Comparison of ENCODE assay signal across 24 mouse cellular contexts in the genomic region with DNA sequence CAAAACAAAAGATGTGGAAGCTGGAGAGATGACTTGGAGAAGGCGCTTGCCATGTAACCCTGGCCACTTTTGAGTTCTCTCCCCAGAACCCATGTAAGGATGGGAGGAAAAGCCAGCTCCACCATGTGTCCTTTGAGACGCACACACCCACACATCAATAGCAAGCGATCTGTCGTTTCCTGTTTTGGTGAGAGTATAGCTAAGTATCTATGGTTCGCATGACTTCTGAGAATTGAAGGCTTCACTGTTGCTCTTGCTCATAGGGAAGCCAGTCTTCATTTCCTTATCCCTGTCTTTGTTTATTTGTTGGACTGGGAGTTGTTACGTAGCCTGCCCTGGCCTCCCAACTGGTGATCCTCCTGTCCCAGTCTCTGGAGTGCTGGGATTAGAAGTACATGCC. TPM values are rescaled to one million over a fixed set of nuclear protein-coding genes. Genes with fewer than 3 reads are reported as not detected.
DNase-seq lines count a peak whose midpoint lies in the region; ATAC-seq and TF ChIP-seq lines count a peak whose summit lies in the region.
"Had no signal": no experiment of that assay in that cellular context is flagged by ENCODE, and none has a peak within 500 bp of the region (broad histone marks: within the 10 kb centered on the region; RNA-seq: fewer than 3 reads in every experiment).

No protein-coding gene starts in this region.

- WGBS in thymus, adult 2 months, result 91% methylated on average over 6 of the region's 6 CpGs
- 91% methylated on average over 6 of the region's 6 CpGs for WGBS in midbrain, postnatal 0 days

- peak overlapping the region; percentile 59; the same call in 1 of the 2 replicates for H3K27ac ChIP-seq in thymus, adult 2 months (ENCODE audit: control insufficient read depth, insufficient read depth, low read length)
- H3K27ac ChIP-seq in midbrain, postnatal 0 days (ENCODE audit: low read depth, low read length), result no peak overlapping the region
- H3K27ac ChIP-seq: embryonic facial prominence, embryonic 12.5 days; embryonic facial prominence, embryonic 15.5 days; gastrocnemius, adult 2 months; heart, embryonic 13.5 days had no signal

- DNase-seq in thymus, adult 2 months, result no peak
- no peak for DNase-seq in thymus, postnatal 4 days
- peak; percentile 63 for DNase-seq in induced T-regulatory cell, adult 2 months (ENCODE audit: low read depth)
- no peak for DNase-seq in midbrain, postnatal 0 days (ENCODE audit: low spot score)
- no peak for DNase-seq in kidney, adult 8-10 months
- DNase-seq in layer of hippocampus, postnatal 14 days (ENCODE audit: low spot score in 2 of 2), result no peak
- DNase-seq: adrenal gland, adult 2 months; adrenal gland, postnatal 14 days; cerebellum, adult 11 months; cerebellum, adult 2 months; cerebellum, adult 9-11 months; cerebellum, postnatal 25 days; forebrain, postnatal 0 days; gastrocnemius, adult 2 months; gastrocnemius, postnatal 14 days; heart, postnatal 14 days; heart, postnatal 4 days had no signal

- no peaks in the 10 kb centered on the region for H3K4me1 ChIP-seq in thymus, adult 2 months (replicated peaks; ENCODE audit: control insufficient read depth, insufficient read depth, low read length)
- H3K4me1 ChIP-seq in midbrain, postnatal 0 days (ENCODE audit: insufficient read depth, low read length), result no peaks in the 10 kb centered on the region
- H3K4me1 ChIP-seq: embryonic facial prominence, embryonic 12.5 days; embryonic facial prominence, embryonic 15.5 days; heart, embryonic 13.5 days had no signal

- ATAC-seq in CD4-positive, CD25-positive, alpha-beta regulatory T cell, adult 4 months, result peak; percentile 90
- ATAC-seq in midbrain, postnatal 0 days (ENCODE audit: low FRiP score), result no peak
- ATAC-seq: forebrain, embryonic 14.5 days; forebrain, postnatal 0 days; hindbrain, embryonic 16.5 days; intestine, postnatal 0 days had no signal

- H3K4me3 ChIP-seq in thymus, adult 2 months (ENCODE audit: control insufficient read depth, insufficient read depth, low read length), result no peak overlapping the region
- H3K4me3 ChIP-seq in midbrain, postnatal 0 days (ENCODE audit: low read depth, low read length), result no peak overlapping the region
- H3K4me3 ChIP-seq: embryonic facial prominence, embryonic 12.5 days; embryonic facial prominence, embryonic 15.5 days; gastrocnemius, adult 2 months; heart, embryonic 13.5 days had no signal

- H3K36me3 ChIP-seq in thymus, adult 2 months (ENCODE audit: control insufficient read depth, insufficient read depth, low read length), result peaks cover 73% of the 10 kb centered on the region
- peaks cover 73% of the 10 kb centered on the region for H3K36me3 ChIP-seq in midbrain, postnatal 0 days (ENCODE audit: insufficient read depth, low read length)

- no peak overlapping the region for H3K4me2 ChIP-seq in midbrain, postnatal 0 days (ENCODE audit: low read depth, low read length, poor library complexity, severe bottlenecking)
- H3K4me2 ChIP-seq: embryonic facial prominence, embryonic 12.5 days; embryonic facial prominence, embryonic 15.5 days; heart, embryonic 13.5 days had no signal

- TF ChIP-seq CTCF in thymus, adult 2 months (IDR thresholded peaks at IDR 0.05; ENCODE audit: borderline replicate concordance, control insufficient read depth, extremely low read depth, insufficient read depth, low read length, poor library complexity), result no peak
- no peak for TF ChIP-seq CTCF in midbrain, postnatal 0 days (IDR thresholded peaks at IDR 0.05)

- TF ChIP-seq POLR2A in thymus, adult 2 months (IDR thresholded peaks at IDR 0.05; ENCODE audit: control insufficient read depth, extremely low read depth, insufficient read depth, low read length, poor library complexity), result no peak

- no peak overlapping the region for H3K9ac ChIP-seq in midbrain, postnatal 0 days (replicated peaks; ENCODE audit: low read length, poor library complexity, severe bottlenecking)
- H3K9ac ChIP-seq: embryonic facial prominence, embryonic 12.5 days; embryonic facial prominence, embryonic 15.5 days; forebrain, postnatal 0 days; heart, embryonic 13.5 days had no signal

- H3K9me3 ChIP-seq in midbrain, postnatal 0 days (ENCODE audit: low read length), result no peaks in the 10 kb centered on the region
- H3K9me3 ChIP-seq: embryonic facial prominence, embryonic 12.5 days had no signal

- H3K27me3 ChIP-seq in thymus, adult 2 months (ENCODE audit: control insufficient read depth, insufficient read depth, low read length), result no peaks in the 10 kb centered on the region
- H3K27me3 ChIP-seq in midbrain, postnatal 0 days (ENCODE audit: insufficient read depth, low read length), result no peaks in the 10 kb centered on the region
- H3K27me3 ChIP-seq: embryonic facial prominence, embryonic 12.5 days; embryonic facial prominence, embryonic 15.5 days; heart, embryonic 13.5 days had no signal

RNA-seq across cellular contexts. Expression of a gene that starts 20.2 kb away (rescaled TPM):
- polyA plus RNA-seq in thymus, adult 2 months (2012; rRNA removed), result 61.2 and 62.1 TPM in 2 replicates
- 10 to 100 TPM; 12.8 to 14.2 TPM for polyA plus RNA-seq in CD4-positive, CD25-positive, alpha-beta regulatory T cell, adult 4 months (2017; shearing (Covaris generic))
- 164 and 177 TPM in 2 replicates for total RNA-seq in midbrain, postnatal 0 days (2014; rRNA removed)
- polyA plus RNA-seq in midbrain, postnatal 0 days (2015; fragmentation: Nextera tagmentation; extraction: Ambion mirVana), result 58.4 and 62.8 TPM in 2 replicates
- 10 to 100 TPM; 79.5 to 82.6 TPM for total RNA-seq in layer of hippocampus, postnatal 14 days (2021)

RNA-seq across cellular contexts. Expression of a gene that starts 37.9 kb away (rescaled TPM):
- 25.3 and 29.5 TPM in 2 replicates for polyA plus RNA-seq in thymus, adult 2 months (2012; rRNA removed)
- polyA plus RNA-seq in CD4-positive, CD25-positive, alpha-beta regulatory T cell, adult 4 months (2017; shearing (Covaris generic)), result 10 to 100 TPM; 58.1 to 64.6 TPM
- 22.3 and 29.8 TPM in 2 replicates for total RNA-seq in midbrain, postnatal 0 days (2014; rRNA removed)
- 20.4 and 21.9 TPM in 2 replicates for polyA plus RNA-seq in midbrain, postnatal 0 days (2015; fragmentation: Nextera tagmentation; extraction: Ambion mirVana)
- total RNA-seq in layer of hippocampus, postnatal 14 days (2021), result 10 to 100 TPM; 46.0 to 50.8 TPM

RNA-seq across cellular contexts. Expression of a gene that starts 41.7 kb away (rescaled TPM):
- 48.9 and 50.8 TPM in 2 replicates for polyA plus RNA-seq in thymus, adult 2 months (2012; rRNA removed)
- 10 to 100 TPM; 26.6 to 27.0 TPM for polyA plus RNA-seq in CD4-positive, CD25-positive, alpha-beta regulatory T cell, adult 4 months (2017; shearing (Covaris generic))
- total RNA-seq in midbrain, postnatal 0 days (2014; rRNA removed), result 93.4 and 108 TPM in 2 replicates
- 137 and 142 TPM in 2 replicates for polyA plus RNA-seq in midbrain, postnatal 0 days (2015; fragmentation: Nextera tagmentation; extraction: Ambion mirVana)
- total RNA-seq in layer of hippocampus, postnatal 14 days (2021), result 10 to 100 TPM; 63.3 to 67.4 TPM

RNA-seq across cellular contexts. Expression of a gene that starts 49.9 kb away (rescaled TPM):
- 15.7 and 17.8 TPM in 2 replicates for polyA plus RNA-seq in thymus, adult 2 months (2012; rRNA removed)
- 10 to 100 TPM; 41.7 to 46.1 TPM for polyA plus RNA-seq in CD4-positive, CD25-positive, alpha-beta regulatory T cell, adult 4 months (2017; shearing (Covaris generic))
- 90.6 and 101 TPM in 2 replicates for total RNA-seq in midbrain, postnatal 0 days (2014; rRNA removed)
- polyA plus RNA-seq in midbrain, postnatal 0 days (2015; fragmentation: Nextera tagmentation; extraction: Ambion mirVana), result 113 and 114 TPM in 2 replicates
- 10 to 100 TPM; 48.7 TPM for total RNA-seq in layer of hippocampus, postnatal 14 days (2021)

RNA-seq across cellular contexts. Expression of a gene that starts 54.5 kb away (rescaled TPM):
- 12.6 and 18.2 TPM in 2 replicates for polyA plus RNA-seq in thymus, adult 2 months (2012; rRNA removed)
- 1 to 10 TPM; 5.0 to 7.0 TPM for polyA plus RNA-seq in CD4-positive, CD25-positive, alpha-beta regulatory T cell, adult 4 months (2017; shearing (Covaris generic))
- total RNA-seq in midbrain, postnatal 0 days (2014; rRNA removed), result 7.2 and 8.6 TPM in 2 replicates
- polyA plus RNA-seq in midbrain, postnatal 0 days (2015; fragmentation: Nextera tagmentation; extraction: Ambion mirVana), result 28.2 and 30.6 TPM in 2 replicates
- total RNA-seq in layer of hippocampus, postnatal 14 days (2021), result 10 to 100 TPM; 27.2 to 33.4 TPM
